Mouse (Mus musculus): Measurements from ENCODE around the gene Kctd6.
"Not testable (repeated sequence)": the region's sequence is repeated elsewhere in the genome, so short reads cannot be mapped to it uniquely, and the experiment has no call there.

The Kctd6 gene

GRCm38 (mm10) chr14:8213803-8214224, at the start of gene Kctd6:
Kctd6 (plus strand) TSS chr14:8214140.
- DNase-seq (ENCODE audit: extremely low read depth, insufficient read length, low spot score), result peak; percentile 97

- DNase-seq (ENCODE audit: extremely low read depth, insufficient read length, low spot score), result no peak
These were observed 49.5 kb upstream of the Kctd6 start for GRCm38 (mm10) chr14:8164463-8164862.

- DNase-seq (ENCODE audit: extremely low read depth, insufficient read length, low spot score), result peak; percentile 99
These were observed 41.2 kb upstream of the Kctd6 start, which contains the start of gene Pdhb for GRCm38 (mm10) chr14:8172507-8173410. Pdhb (minus strand) TSS chr14:8173025.

- DNase-seq (ENCODE audit: extremely low read depth, insufficient read length, low spot score), result not testable (repeated sequence)
These were observed 40.2 kb upstream of the Kctd6 start for GRCm38 (mm10) chr14:8173542-8174250.

GRCm38 (mm10) chr14:8174634-8175033, 39.3 kb upstream of the Kctd6 start:
- DNase-seq (ENCODE audit: extremely low read depth, insufficient read length, low spot score), result peak; percentile 28

GRCm38 (mm10) chr14:8176251-8176650, 37.7 kb upstream of the Kctd6 start:
- DNase-seq (ENCODE audit: extremely low read depth, insufficient read length, low spot score), result peak; percentile 50

- no peak for DNase-seq (ENCODE audit: extremely low read depth, insufficient read length, low spot score)
These were observed 33.4 kb upstream of the Kctd6 start for GRCm38 (mm10) chr14:8180371-8181035.

GRCm38 (mm10) chr14:8183330-8183729, 30.6 kb upstream of the Kctd6 start:
- no peak for DNase-seq (ENCODE audit: extremely low read depth, insufficient read length, low spot score)

GRCm38 (mm10) chr14:8186278-8187045, 27.5 kb upstream of the Kctd6 start:
- no peak for DNase-seq (ENCODE audit: extremely low read depth, insufficient read length, low spot score)

- no peak for DNase-seq (ENCODE audit: extremely low read depth, insufficient read length, low spot score)
These were observed 23.4 kb upstream of the Kctd6 start for GRCm38 (mm10) chr14:8190556-8190955.

GRCm38 (mm10) chr14:8191331-8191965, 22.5 kb upstream of the Kctd6 start:
- no peak for DNase-seq (ENCODE audit: extremely low read depth, insufficient read length, low spot score)

- no peak for DNase-seq (ENCODE audit: extremely low read depth, insufficient read length, low spot score)
These were observed 21.2 kb upstream of the Kctd6 start for GRCm38 (mm10) chr14:8192727-8193126.

GRCm38 (mm10) chr14:8200769-8201168, 13.2 kb upstream of the Kctd6 start:
- no peak for DNase-seq (ENCODE audit: extremely low read depth, insufficient read length, low spot score)

GRCm38 (mm10) chr14:8201715-8202114, 12.2 kb upstream of the Kctd6 start:
- no peak for DNase-seq (ENCODE audit: extremely low read depth, insufficient read length, low spot score)

GRCm38 (mm10) chr14:8206179-8206910, 7.6 kb upstream of the Kctd6 start:
- DNase-seq (ENCODE audit: extremely low read depth, insufficient read length, low spot score), result no peak

GRCm38 (mm10) chr14:8207105-8207504, 6.8 kb upstream of the Kctd6 start:
- no peak for DNase-seq (ENCODE audit: extremely low read depth, insufficient read length, low spot score)

- DNase-seq (ENCODE audit: extremely low read depth, insufficient read length, low spot score), result no peak
These were observed 6.4 kb upstream of the Kctd6 start for GRCm38 (mm10) chr14:8207543-8207942.

- peak; percentile 70 for DNase-seq (ENCODE audit: extremely low read depth, insufficient read length, low spot score)
These were observed 5.1 kb upstream of the Kctd6 start for GRCm38 (mm10) chr14:8208876-8209275.

GRCm38 (mm10) chr14:8209896-8210295, 4.0 kb upstream of the Kctd6 start:
- DNase-seq (ENCODE audit: extremely low read depth, insufficient read length, low spot score), result no peak

Measured in 3134 (cell line).